Mouse (Mus musculus) limb, embryonic 13.5 days (tissue): ENCODE data around the gene Afm. TPM values are rescaled to one million over a fixed set of nuclear protein-coding genes. Genes with fewer than 3 reads are reported as not detected.

Experiments used
- ATAC-seq: fragments of 200-750 bp; cut with Nextera tagmentation; 2 replicates; pipeline ENCODE4 v1.8.0; 2017; ENCODE audit warnings: low read depth, moderate number of reproducible peaks, moderate TSS enrichment; ENCODE audit not compliant: low FRiP score
- H3K27ac ChIP-seq: fragments of 300-500 bp; sonication (generic); 2 replicates; pipeline ENCODE4 v1.5.1; 2015; ENCODE audit warnings: inconsistent platforms, mild to moderate bottlenecking, moderate library complexity
- H3K27me3 ChIP-seq: fragments of 300-500 bp; sonication (generic); 2 replicates; pipeline ENCODE4 v1.6.1; 2015; ENCODE audit warnings: mild to moderate bottlenecking, inconsistent platforms
- H3K36me3 ChIP-seq: fragments of 300-500 bp; sonication (generic); 2 replicates; pipeline ENCODE4 v1.6.1; 2015; ENCODE audit warnings: inconsistent platforms, mild to moderate bottlenecking, moderate library complexity
- H3K4me1 ChIP-seq: fragments of 300-500 bp; sonication (generic); 2 replicates; pipeline ENCODE4 v1.6.1; 2015; ENCODE audit warnings: inconsistent platforms
- H3K4me2 ChIP-seq: fragments of 300-500 bp; sonication (generic); replicated peaks from 2 replicates; pipeline ENCODE4 v1.6.1; 2015; ENCODE audit warnings: inconsistent platforms, mild to moderate bottlenecking, moderate library complexity
- H3K4me3 ChIP-seq: fragments of 300-500 bp; sonication (generic); 2 replicates; pipeline ENCODE4 v1.5.1; 2015; ENCODE audit warnings: moderate library complexity, mild to moderate bottlenecking, inconsistent platforms
- H3K9ac ChIP-seq: fragments of 300-500 bp; sonication (generic); 2 replicates; pipeline ENCODE4 v1.6.1; 2015; ENCODE audit warnings: mild to moderate bottlenecking, inconsistent platforms
- H3K9me3 ChIP-seq: fragments of 300-500 bp; sonication (generic); 2 replicates; pipeline ENCODE4 v1.6.1; 2016; ENCODE audit warnings: inconsistent platforms
- WGBS: fragments of 180-500 bp; shearing (Covaris S2); methylation state at CpG from one replicate; pipeline ENCODE4 v1.1.7; 2015; 5-methylcytosine and 5-hydroxymethylcytosine counted together
- polyA plus RNA-seq: library from polyadenylated mRNA; unstranded; fragments of >200 nt; fragmentation: Nextera tagmentation; extraction: Ambion mirVana; gene quantifications from 2 replicates; pipeline ENCODE4 v1.2.1, GENCODE M21; 2015

Afm gene
- polyA plus RNA-seq = not detected in 2 replicates

GRCm38 (mm10) chr5:90518356-90519100 lies at the start of gene Afm:
Gene Afm, plus strand, starts transcription at chr5:90518932.
- Histone ChIP-seq H3K4me2 (no peak within 1 kb of the TSS), H3K27ac (no peak within 1 kb of the TSS), H3K4me1 (no peaks in the 10 kb centered on the region), H3K9ac (no peak within 1 kb of the TSS), H3K36me3 (no peaks in the 10 kb centered on the region), H3K9me3 (no peaks in the 10 kb centered on the region), H3K4me3 (no peak within 1 kb of the TSS), H3K27me3 (no peaks in the 10 kb centered on the region)
- 71% methylated on average over 6 of the region's 6 CpGs for WGBS
- ATAC-seq = no peak

GRCm38 (mm10) chr5:90470836-90471235 lies 47.9 kb upstream of the Afm start:
- Histone ChIP-seq H3K4me3 (no peak overlapping the region), H3K9me3 (no peaks in the 10 kb centered on the region), H3K36me3 (no peaks in the 10 kb centered on the region), H3K4me1 (no peaks in the 10 kb centered on the region), H3K27ac (no peak overlapping the region), H3K4me2 (no peak overlapping the region), H3K9ac (no peak overlapping the region), H3K27me3 (no peaks in the 10 kb centered on the region)
- WGBS = 93% methylated on average over 3 of the region's 3 CpGs
- no peak for ATAC-seq

GRCm38 (mm10) chr5:90473902-90474301 lies 44.8 kb upstream of the Afm start:
- H3K4me3 ChIP-seq = no peak overlapping the region
- WGBS = 89% methylated on average over 4 of the region's 4 CpGs
- no peaks in the 10 kb centered on the region for H3K4me1 ChIP-seq
- no peak overlapping the region for H3K27ac ChIP-seq
- no peak overlapping the region for H3K4me2 ChIP-seq
- H3K36me3 ChIP-seq = no peaks in the 10 kb centered on the region
- no peak for ATAC-seq
- no peaks in the 10 kb centered on the region for H3K27me3 ChIP-seq
- no peak overlapping the region for H3K9ac ChIP-seq
- no peaks in the 10 kb centered on the region for H3K9me3 ChIP-seq

- no peaks in the 10 kb centered on the region for H3K4me1 ChIP-seq
- WGBS = 80% methylated on average over 5 of the region's 5 CpGs
- no peak for ATAC-seq
- no peak overlapping the region for H3K4me2 ChIP-seq
- no peak overlapping the region for H3K9ac ChIP-seq
- no peaks in the 10 kb centered on the region for H3K36me3 ChIP-seq
- no peaks in the 10 kb centered on the region for H3K27me3 ChIP-seq
- H3K4me3 ChIP-seq = no peak overlapping the region
- no peaks in the 10 kb centered on the region for H3K9me3 ChIP-seq
- H3K27ac ChIP-seq = no peak overlapping the region
These were observed 44.4 kb upstream of the Afm start for GRCm38 (mm10) chr5:90474369-90474768.

GRCm38 (mm10) chr5:90476741-90477140 lies 42.0 kb upstream of the Afm start:
- H3K4me2 ChIP-seq = no peak overlapping the region
- H3K27me3 ChIP-seq = no peaks in the 10 kb centered on the region
- H3K9me3 ChIP-seq = no peaks in the 10 kb centered on the region
- ATAC-seq = no peak
- H3K9ac ChIP-seq = no peak overlapping the region
- WGBS = 88% methylated on average over 3 of the region's 3 CpGs
- H3K4me1 ChIP-seq = no peaks in the 10 kb centered on the region
- H3K4me3 ChIP-seq = no peak overlapping the region
- no peak overlapping the region for H3K27ac ChIP-seq
- H3K36me3 ChIP-seq = no peaks in the 10 kb centered on the region

- no peak overlapping the region for H3K9ac ChIP-seq
- no peak overlapping the region for H3K27ac ChIP-seq
- H3K4me3 ChIP-seq = no peak overlapping the region
- ATAC-seq = no peak
- H3K9me3 ChIP-seq = no peaks in the 10 kb centered on the region
- no peak overlapping the region for H3K4me2 ChIP-seq
- H3K36me3 ChIP-seq = no peaks in the 10 kb centered on the region
- H3K27me3 ChIP-seq = no peaks in the 10 kb centered on the region
- H3K4me1 ChIP-seq = no peaks in the 10 kb centered on the region
- 47% methylated on average over 7 of the region's 7 CpGs for WGBS
These were observed 41.2 kb upstream of the Afm start for GRCm38 (mm10) chr5:90477308-90478140.

GRCm38 (mm10) chr5:90478886-90479285 lies 39.8 kb upstream of the Afm start:
- no peaks in the 10 kb centered on the region for H3K36me3 ChIP-seq

GRCm38 (mm10) chr5:90485597-90485996 lies 33.1 kb upstream of the Afm start:
- Histone ChIP-seq H3K9me3 (no peaks in the 10 kb centered on the region), H3K27ac (no peak overlapping the region), H3K27me3 (no peaks in the 10 kb centered on the region), H3K4me3 (no peak overlapping the region), H3K36me3 (no peaks in the 10 kb centered on the region), H3K4me2 (no peak overlapping the region), H3K4me1 (no peaks in the 10 kb centered on the region), H3K9ac (no peak overlapping the region)
- ATAC-seq = no peak
- 94% methylated on average over 7 of the region's 7 CpGs for WGBS

More at GRCm38 (mm10) chr5:90478886-90479285, 39.8 kb upstream of the Afm start:
- no peak for ATAC-seq
- H3K27ac ChIP-seq = no peak overlapping the region
- H3K4me2 ChIP-seq = no peak overlapping the region
- H3K9ac ChIP-seq = no peak overlapping the region
- 84% methylated on average over 1 of the region's 1 CpGs for WGBS
- H3K27me3 ChIP-seq = no peaks in the 10 kb centered on the region
- no peak overlapping the region for H3K4me3 ChIP-seq
- H3K9me3 ChIP-seq = no peaks in the 10 kb centered on the region
- H3K4me1 ChIP-seq = no peaks in the 10 kb centered on the region

- no peak for ATAC-seq
- Histone ChIP-seq H3K9ac (no peak overlapping the region), H3K4me2 (no peak overlapping the region), H3K9me3 (no peaks in the 10 kb centered on the region), H3K4me1 (no peaks in the 10 kb centered on the region), H3K27ac (no peak overlapping the region), H3K36me3 (no peaks in the 10 kb centered on the region), H3K27me3 (no peaks in the 10 kb centered on the region), H3K4me3 (no peak overlapping the region)
- WGBS = 75% methylated on average over 7 of the region's 7 CpGs
These were observed 30.4 kb upstream of the Afm start for GRCm38 (mm10) chr5:90488323-90488722.

GRCm38 (mm10) chr5:90490518-90490917 lies 28.2 kb upstream of the Afm start, which contains the start of gene Afp:
Gene Afp, plus strand, starts transcription at chr5:90490737.
- H3K27ac ChIP-seq = no peak within 1 kb of the TSS
- no peak within 1 kb of the TSS for H3K4me3 ChIP-seq
- no peaks in the 10 kb centered on the region for H3K36me3 ChIP-seq
- H3K4me1 ChIP-seq = no peaks in the 10 kb centered on the region
- H3K27me3 ChIP-seq = no peaks in the 10 kb centered on the region
- no peaks in the 10 kb centered on the region for H3K9me3 ChIP-seq
- no peak for ATAC-seq
- 78% methylated on average over 7 of the region's 7 CpGs for WGBS
- no peak within 1 kb of the TSS for H3K9ac ChIP-seq
- H3K4me2 ChIP-seq = no peak within 1 kb of the TSS

GRCm38 (mm10) chr5:90492440-90492839 lies 26.3 kb upstream of the Afm start:
- Histone ChIP-seq H3K27me3 (no peaks in the 10 kb centered on the region), H3K4me3 (no peak overlapping the region), H3K4me1 (no peaks in the 10 kb centered on the region), H3K4me2 (no peak overlapping the region), H3K9ac (no peak overlapping the region), H3K27ac (no peak overlapping the region), H3K36me3 (no peaks in the 10 kb centered on the region), H3K9me3 (no peaks in the 10 kb centered on the region)
- 80% methylated on average over 9 of the region's 9 CpGs for WGBS
- ATAC-seq = no peak

GRCm38 (mm10) chr5:90494308-90494707 lies 24.4 kb upstream of the Afm start:
- no peaks in the 10 kb centered on the region for H3K9me3 ChIP-seq
- H3K4me1 ChIP-seq = no peaks in the 10 kb centered on the region
- H3K36me3 ChIP-seq = no peaks in the 10 kb centered on the region
- H3K9ac ChIP-seq = no peak overlapping the region
- 86% methylated on average over 4 of the region's 4 CpGs for WGBS
- ATAC-seq = no peak
- no peaks in the 10 kb centered on the region for H3K27me3 ChIP-seq
- no peak overlapping the region for H3K4me3 ChIP-seq
- H3K27ac ChIP-seq = no peak overlapping the region
- no peak overlapping the region for H3K4me2 ChIP-seq
